Mouse (Mus musculus) ES-Bruce4 (cell line): ENCODE measurements at regions not wholly inside any gene's neighbourhood (a gene's known extent, or its start where the extent isn't known, plus 50 kb on each side); places are given as distances from the start of the nearest gene placed in this dataset.

Experiments
- CTCF ChIP-seq: IDR thresholded peaks from one replicate; pipeline ENCODE4 v1.8.1; 2011; ENCODE audit warnings: low read depth, low read length
- EP300 ChIP-seq: IDR thresholded peaks from 2 replicates; pipeline ENCODE4 v1.6.1; 2011; ENCODE audit warnings: low read depth, low read length; ENCODE audit not compliant: insufficient read depth
- POLR2A ChIP-seq: IDR thresholded peaks from one replicate; pipeline ENCODE4 v1.8.1; 2011; ENCODE audit warnings: low read length; ENCODE audit not compliant: insufficient read depth

GRCm38 (mm10) chr12:104609767-104610166 lies 136.6 kb upstream of the Gsc start:
- TF ChIP-seq CTCF (no peak), POLR2A (no peak), EP300 (no peak)
